Mouse (Mus musculus): ENCODE data around the gene Rnd3.

DNA sequence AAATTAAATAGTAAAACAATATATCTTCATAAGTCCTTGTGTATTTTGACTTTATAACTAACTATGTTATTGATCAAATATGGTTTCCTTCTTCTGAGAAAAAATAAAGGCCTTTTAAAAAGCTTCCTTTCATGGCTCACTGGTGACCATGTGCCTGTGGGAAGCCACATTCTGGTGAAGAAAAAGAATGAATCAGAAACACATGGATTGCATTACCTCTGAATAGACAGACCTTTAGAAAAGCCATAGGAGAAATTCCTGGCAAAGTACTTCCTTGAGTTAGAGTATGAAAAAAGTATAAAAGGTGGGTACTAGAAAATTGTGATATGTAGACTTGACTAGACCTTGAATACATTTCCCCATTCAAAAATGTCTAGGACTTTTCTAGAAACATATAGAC is 32.5 kb upstream of the Rnd3 start:
- TF ChIP-seq GATA1 (IDR thresholded peaks at IDR 0.05; ENCODE audit: low read length) (no peak), TAL1 (IDR thresholded peaks at IDR 0.05; ENCODE audit: low read length) (no peak)

Data from erythroblast, embryonic 14.5 days (primary cell).